30 mouse cellular contexts compared by ENCODE assay signal in the genomic region with DNA sequence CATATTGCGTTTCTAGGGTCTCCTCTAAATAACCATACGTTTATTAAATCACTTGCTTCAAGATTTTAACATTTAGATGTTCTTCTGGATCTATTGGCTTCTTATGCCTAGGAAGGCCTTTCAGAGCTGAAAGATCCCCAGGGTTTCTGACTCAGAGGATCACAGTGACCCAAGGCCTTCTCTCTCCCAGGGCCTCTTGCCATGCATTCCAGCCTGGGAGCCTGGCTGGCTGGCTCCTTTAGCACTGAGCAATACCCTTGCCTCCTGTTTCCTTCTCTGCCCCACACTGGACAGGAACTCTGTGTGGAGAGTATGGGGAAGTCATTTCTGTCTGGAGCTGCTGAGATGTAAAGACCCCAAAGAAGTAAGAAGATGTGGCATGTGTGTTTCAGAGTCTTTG. TPM values are rescaled to one million over a fixed set of nuclear protein-coding genes. Genes with fewer than 3 reads are reported as not detected.
A peak's percentile ranks its signal among the peaks of the same experiment; 100 is the strongest.
DNase-seq lines count a peak whose midpoint lies in the region; TF ChIP-seq lines count a peak whose summit lies in the region.
"Had no signal": no experiment of that assay in that cellular context is flagged by ENCODE, and none has a peak within 500 bp of the region (broad histone marks: within the 10 kb centered on the region; RNA-seq: fewer than 3 reads in every experiment).

No protein-coding gene starts in this region.

- intact Hi-C loops in gastrocnemius, adult 2 months (cut with DNase I) = no loop called here
- intact Hi-C loops in gastrocnemius, postnatal 36 days (cut with DNase I) = loop anchor here (1.0 kb wide), 1 partner anchor 18 kb away; no protein-coding TSS in a partner anchor

- no peak for TF ChIP-seq CTCF in gastrocnemius, adult 2 months (IDR thresholded peaks at IDR 0.05)

- no peak overlapping the region for H3K4me3 ChIP-seq in gastrocnemius, adult 2 months
- H3K4me3 ChIP-seq: embryonic facial prominence, embryonic 12.5 days; forebrain, embryonic 13.5 days; heart, embryonic 10.5 days; heart, embryonic 15.5 days; hindbrain, embryonic 15.5 days had no signal

- H3K27ac ChIP-seq in gastrocnemius, adult 2 months = no peak overlapping the region
- H3K27ac ChIP-seq: embryonic facial prominence, embryonic 12.5 days; forebrain, embryonic 13.5 days; heart, embryonic 10.5 days; heart, embryonic 15.5 days; hindbrain, embryonic 15.5 days had no signal

- DNase-seq in adrenal gland, adult 2 months = peak; percentile 2
- no peak for DNase-seq in adrenal gland, postnatal 4 days (ENCODE audit: low spot score in 2 of 2)
- DNase-seq in gastrocnemius, adult 2 months = peak; percentile 16
- DNase-seq in gastrocnemius, postnatal 36 days = no peak
- DNase-seq in ovary, adult 18-20 months (ENCODE audit: low spot score) = peak; percentile 1
- DNase-seq in ovary, postnatal 10 days (ENCODE audit: low spot score) = no peak
- no peak for DNase-seq in thymus, adult 18-20 months
- DNase-seq in retina, embryonic 14.5 days (ENCODE audit: low spot score) = no peak
- DNase-seq: cerebellum, adult 11-12 months; cerebellum, adult 9-10 months; cerebellum, postnatal 25 days; forebrain, postnatal 0 days; gastrocnemius, postnatal 10 days; kidney, adult 2 months had no signal

RNA-seq across cellular contexts. Expression of a gene that starts 16.0 kb away (rescaled TPM):
- not detected for total RNA-seq in adrenal gland, adult 2 months (2021)
- polyA plus RNA-seq in adrenal gland, adult 2 months (2012; rRNA removed) = not detected in 2 replicates
- not detected for total RNA-seq in adrenal gland, postnatal 4 days (2021)
- total RNA-seq in gastrocnemius, adult 2 months (2021) = not detected
- total RNA-seq in gastrocnemius, postnatal 36 days (2021) = not detected
- total RNA-seq: adrenal gland, postnatal 36 days; forebrain, postnatal 0 days; gastrocnemius, postnatal 10 days; heart, postnatal 36 days; MEL had no signal
- polyA plus RNA-seq: activated CD4-positive, CD25-positive, alpha-beta regulatory T cell, adult 4 months; brain, embryonic 14.5 days; C2C12; cortical plate, adult 2 months; forebrain, embryonic 13.5 days; forebrain, postnatal 0 days; gonadal fat pad, adult 2 months; heart, embryonic 15.5 days; hindbrain, embryonic 11.5 days; hindbrain, embryonic 15.5 days; intestine, embryonic 16.5 days; kidney, adult 2 months; Patski had no signal

Comparison
In these comparisons a context has a peak if more than half of its experiments do, and no peak if none do; other contexts are left out.
1. DNase-seq: peak in adrenal gland, adult 2 months (single experiment), gastrocnemius, adult 2 months (single experiment) and ovary, adult 18-20 months (single experiment); none in adrenal gland, postnatal 4 days (0 of 2), gastrocnemius, postnatal 36 days (0 of 2), ovary, postnatal 10 days (single experiment), thymus, adult 18-20 months (0 of 2) and retina, embryonic 14.5 days (single experiment).